Mouse (Mus musculus): Measurements from ENCODE around the gene Atp6v1d.

DNA sequence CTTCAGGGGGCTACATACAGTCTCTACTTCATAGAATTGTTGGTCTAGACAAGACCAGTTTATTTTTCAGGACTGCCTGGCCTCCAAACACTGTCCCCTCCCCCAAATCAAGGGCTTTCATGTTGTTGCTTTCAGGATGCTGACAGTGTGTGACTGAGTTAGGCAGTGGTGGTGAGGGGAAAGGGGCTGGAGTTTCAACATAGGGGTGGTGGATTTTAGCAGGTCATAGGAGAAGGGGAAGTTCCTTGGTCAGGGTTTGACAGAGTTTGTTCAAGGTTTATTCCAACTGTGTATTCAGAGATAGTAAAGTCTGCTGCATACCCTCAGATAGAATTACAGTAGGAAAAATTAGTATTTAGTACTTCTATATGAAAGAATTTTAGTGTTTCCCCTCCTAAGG is 59.6 kb downstream of the Atp6v1d start:
- TF ChIP-seq POLR2A (IDR thresholded peaks at IDR 0.05; ENCODE audit: insufficient read length, low read depth) = no peak
- TF ChIP-seq E2F4 (IDR thresholded peaks at IDR 0.05; ENCODE audit: insufficient read depth) = no peak
- TF ChIP-seq USF1 (IDR thresholded peaks at IDR 0.05; ENCODE audit: low read depth) = no peak
- TF ChIP-seq TCF12 (IDR thresholded peaks at IDR 0.05; ENCODE audit: insufficient read depth, poor library complexity, severe bottlenecking) = no peak
- TF ChIP-seq TCF3 (IDR thresholded peaks at IDR 0.05; ENCODE audit: insufficient read length, low read depth) = no peak
- TF ChIP-seq MYOG (IDR thresholded peaks at IDR 0.05; ENCODE audit: control insufficient read depth in 1 of 3, insufficient read depth in 1 of 3, insufficient read length in 2 of 3, low read depth in 2 of 3) = no peak
- no peak for TF ChIP-seq MAX (IDR thresholded peaks at IDR 0.05; ENCODE audit: low read depth)
- TF ChIP-seq MYOD1 (IDR thresholded peaks at IDR 0.05; ENCODE audit: control insufficient read depth in 1 of 3, insufficient read length in 2 of 3, low read depth in 2 of 3) = no peak
- TF ChIP-seq POLR2AphosphoS2 (IDR thresholded peaks at IDR 0.05; ENCODE audit: insufficient read length, low read depth) = no peak
- TF ChIP-seq CEBPB (IDR thresholded peaks at IDR 0.05; ENCODE audit: insufficient read depth, poor library complexity, severe bottlenecking) = no peak
- TF ChIP-seq REST (IDR thresholded peaks at IDR 0.05; ENCODE audit: insufficient read depth, insufficient read length) = no peak
